Mouse (Mus musculus): ENCODE measurements around the gene Cnnm3. TPM values are rescaled to one million over a fixed set of nuclear protein-coding genes. Genes with fewer than 3 reads are reported as not detected.

Cnnm3 gene
- polyA plus RNA-seq, 1 experiment, result 10.9 TPM

DNA sequence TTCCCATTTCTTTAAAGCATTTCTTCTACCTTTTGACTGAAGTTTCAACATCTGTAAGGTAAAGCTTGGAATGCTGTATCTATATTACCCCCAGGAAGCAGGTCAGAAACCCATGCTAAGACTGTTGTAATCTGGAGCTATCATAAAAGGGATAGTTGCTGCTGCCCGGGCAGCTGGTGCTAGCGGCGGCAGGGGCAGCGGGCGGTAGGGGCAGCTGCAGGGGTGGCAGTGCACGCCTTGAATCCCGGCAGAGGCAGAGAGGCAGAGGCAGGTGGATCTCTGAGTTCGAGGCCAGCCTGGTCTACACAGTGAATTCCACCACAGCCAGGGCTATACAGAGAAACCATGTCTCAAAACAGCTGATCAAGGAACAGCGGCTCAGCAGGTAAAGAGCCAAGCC, 31.3 kb downstream of the Cnnm3 start:
- Histone ChIP-seq H3K4me1 (ENCODE audit: control insufficient read depth, insufficient read depth, low read length) (no peaks in the 10 kb centered on the region; the same call in 1 of the 2 replicates), H3K4me3 (replicated peaks; ENCODE audit: control insufficient read depth, low read depth, low read length) (no peak overlapping the region), H3K27ac (ENCODE audit: control insufficient read depth, insufficient read depth, low read depth, low read length, poor library complexity) (no peak overlapping the region)
- 89% methylated on average over 9 of the region's 9 CpGs for WGBS
- TF ChIP-seq CTCF (IDR thresholded peaks at IDR 0.05; ENCODE audit: control insufficient read depth, insufficient read depth, low read length), result no peak
- TF ChIP-seq POLR2A (IDR thresholded peaks at IDR 0.05; ENCODE audit: borderline replicate concordance, control insufficient read depth, low read depth, low read length), result no peak

GRCm38 (mm10) chr1:36545382-36545781, 33.7 kb downstream of the Cnnm3 start:
- WGBS, result 35% methylated on average over 2 of the region's 2 CpGs

DNA sequence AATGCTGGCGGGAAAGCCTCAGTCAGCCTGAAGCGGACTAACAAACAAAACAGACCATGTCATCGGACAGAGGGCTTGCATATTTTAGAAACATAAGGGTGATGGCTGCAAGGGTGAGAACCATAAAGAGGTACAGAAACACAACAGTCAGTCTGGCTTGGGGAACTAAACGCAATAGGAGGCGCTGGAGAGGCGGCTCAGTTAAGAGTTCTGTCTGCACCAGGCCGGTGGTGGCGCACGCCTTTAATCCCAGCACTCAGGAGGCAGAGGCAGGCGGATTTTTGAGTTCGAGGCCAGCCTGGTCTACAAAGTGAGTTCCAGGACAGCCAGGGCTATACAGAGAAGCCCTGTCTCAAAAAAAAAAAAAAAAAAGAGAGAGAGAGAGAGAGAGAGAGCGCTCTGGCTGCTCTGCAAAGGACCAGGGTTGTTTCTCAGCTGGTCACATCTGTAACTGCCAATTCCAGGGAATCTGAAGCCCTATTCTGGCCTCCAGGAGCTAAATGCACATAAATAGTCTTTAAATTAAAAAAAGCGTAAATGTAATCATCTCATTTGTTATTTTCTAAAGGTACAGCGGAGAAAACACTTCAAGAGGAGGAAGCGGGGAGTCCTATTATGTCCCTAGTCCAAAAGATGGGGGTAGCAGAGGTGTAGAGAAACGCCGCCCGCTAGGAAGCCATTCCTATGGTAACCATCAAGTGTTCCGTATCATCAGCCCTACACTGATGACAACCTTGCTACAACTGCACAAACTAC, 34.4 kb downstream of the Cnnm3 start:
- no peak for TF ChIP-seq CTCF (IDR thresholded peaks at IDR 0.05; ENCODE audit: control insufficient read depth, insufficient read depth, low read length)
- no peak for TF ChIP-seq POLR2A (IDR thresholded peaks at IDR 0.05; ENCODE audit: borderline replicate concordance, control insufficient read depth, low read depth, low read length)
- H3K4me3 ChIP-seq (replicated peaks; ENCODE audit: control insufficient read depth, low read depth, low read length), result peak overlapping the region; percentile 34
- H3K27ac ChIP-seq (ENCODE audit: control insufficient read depth, insufficient read depth, low read depth, low read length, poor library complexity), result no peak overlapping the region
- 54% methylated on average over 19 of the region's 19 CpGs for WGBS
- H3K4me1 ChIP-seq (ENCODE audit: control insufficient read depth, insufficient read depth, low read length), result no peaks in the 10 kb centered on the region; the same call in 1 of the 2 replicates

More at GRCm38 (mm10) chr1:36545382-36545781, 33.7 kb downstream of the Cnnm3 start:
- H3K4me3 ChIP-seq (replicated peaks; ENCODE audit: control insufficient read depth, low read depth, low read length), result no peak overlapping the region
- TF ChIP-seq CTCF (IDR thresholded peaks at IDR 0.05; ENCODE audit: control insufficient read depth, insufficient read depth, low read length) (no peak), POLR2A (IDR thresholded peaks at IDR 0.05; ENCODE audit: borderline replicate concordance, control insufficient read depth, low read depth, low read length) (no peak)
- H3K27ac ChIP-seq (ENCODE audit: control insufficient read depth, insufficient read depth, low read depth, low read length, poor library complexity), result no peak overlapping the region
- no peaks in the 10 kb centered on the region; the same call in 1 of the 2 replicates for H3K4me1 ChIP-seq (ENCODE audit: control insufficient read depth, insufficient read depth, low read length)

DNA sequence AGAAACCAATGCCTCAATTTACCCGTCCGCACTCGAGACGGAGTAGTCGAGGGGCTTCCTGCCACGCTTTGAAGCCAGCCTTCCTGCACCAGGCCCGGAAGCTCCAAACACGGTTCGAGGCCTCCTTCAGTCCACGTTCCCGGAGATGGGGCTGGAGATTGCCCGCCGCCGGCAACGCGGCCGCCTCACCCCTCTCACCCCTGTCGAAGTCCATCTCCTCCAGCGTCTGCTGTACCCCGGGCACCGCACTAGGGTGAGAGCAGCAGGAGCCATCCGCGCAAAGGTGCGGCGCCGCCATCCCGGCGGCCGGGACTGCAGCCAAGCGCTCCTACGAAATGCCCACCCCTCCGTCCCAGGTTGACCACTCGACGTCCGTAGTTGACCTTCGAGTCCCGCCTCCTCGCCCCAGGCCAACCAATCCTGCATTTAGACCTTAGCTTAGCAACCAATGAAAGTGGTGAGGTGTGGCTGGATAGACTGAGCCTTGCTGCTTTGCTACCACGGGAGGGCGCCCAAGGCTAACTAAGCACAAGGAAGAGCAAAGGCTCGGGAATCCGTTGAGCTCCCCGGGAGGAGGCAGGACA, 35.3 kb downstream of the Cnnm3 start, which contains the start of gene Ankrd39:
TSS of gene Ankrd39 (minus strand) at position 558 of the 584 bp plus-strand sequence.
- peak; percentile 77; the same call in 1 of the 2 replicates for TF ChIP-seq POLR2A (IDR thresholded peaks at IDR 0.05; ENCODE audit: borderline replicate concordance, control insufficient read depth, low read depth, low read length)
- TF ChIP-seq CTCF (IDR thresholded peaks at IDR 0.05; ENCODE audit: control insufficient read depth, insufficient read depth, low read length), result peak; percentile 99
- WGBS, result under 1% methylated on average over 43 of the region's 43 CpGs
- H3K4me3 ChIP-seq (replicated peaks; ENCODE audit: control insufficient read depth, low read depth, low read length), result peak within 1 kb of the TSS; percentile 88
- peak within 1 kb of the TSS; percentile 12; the same call in 1 of the 2 replicates for H3K27ac ChIP-seq (ENCODE audit: control insufficient read depth, insufficient read depth, low read depth, low read length, poor library complexity)
- H3K4me1 ChIP-seq (ENCODE audit: control insufficient read depth, insufficient read depth, low read length), result no peaks in the 10 kb centered on the region; the same call in 1 of the 2 replicates

DNA sequence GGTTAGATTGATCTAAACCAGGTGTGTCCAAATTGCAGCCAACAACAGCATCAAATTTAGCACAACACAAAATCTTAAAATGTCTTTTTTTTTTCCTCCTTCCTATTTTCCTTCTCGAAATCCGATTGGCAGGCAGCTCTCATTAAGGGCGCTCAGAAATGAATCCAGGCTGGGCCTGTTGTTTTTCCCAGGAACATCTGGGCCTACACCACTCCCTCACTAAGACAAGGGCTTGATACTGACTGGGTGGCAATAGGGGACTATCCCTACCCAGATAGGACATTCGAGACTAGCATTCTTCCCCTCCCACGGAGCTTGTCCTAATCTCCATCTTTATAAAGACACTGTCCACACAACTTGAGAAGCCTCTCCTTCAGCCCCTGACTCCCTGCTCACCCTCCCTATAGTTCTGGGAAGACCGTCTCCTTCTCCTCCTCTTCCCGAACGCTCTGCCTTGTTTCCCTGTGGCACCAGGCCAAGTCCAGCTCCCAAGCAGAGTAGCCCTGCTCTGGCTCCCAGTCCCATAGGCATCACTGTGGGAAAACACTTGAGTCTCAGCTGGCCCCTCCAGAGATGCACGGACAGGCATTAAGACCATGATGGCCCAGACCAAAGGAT, 36.4 kb downstream of the Cnnm3 start:
- TF ChIP-seq POLR2A (IDR thresholded peaks at IDR 0.05; ENCODE audit: borderline replicate concordance, control insufficient read depth, low read depth, low read length), result no peak
- TF ChIP-seq CTCF (IDR thresholded peaks at IDR 0.05; ENCODE audit: control insufficient read depth, insufficient read depth, low read length), result no peak
- no peak overlapping the region for H3K27ac ChIP-seq (ENCODE audit: control insufficient read depth, insufficient read depth, low read depth, low read length, poor library complexity)
- H3K4me3 ChIP-seq (replicated peaks; ENCODE audit: control insufficient read depth, low read depth, low read length), result no peak overlapping the region
- H3K4me1 ChIP-seq (ENCODE audit: control insufficient read depth, insufficient read depth, low read length), result no peaks in the 10 kb centered on the region; the same call in 1 of the 2 replicates
- 78% methylated on average over 9 of the region's 9 CpGs for WGBS

GRCm38 (mm10) chr1:36548771-36549170, 37.1 kb downstream of the Cnnm3 start:
- 78% methylated on average over 8 of the region's 8 CpGs for WGBS
- Histone ChIP-seq H3K27ac (ENCODE audit: control insufficient read depth, insufficient read depth, low read depth, low read length, poor library complexity) (no peak overlapping the region), H3K4me3 (replicated peaks; ENCODE audit: control insufficient read depth, low read depth, low read length) (no peak overlapping the region), H3K4me1 (ENCODE audit: control insufficient read depth, insufficient read depth, low read length) (no peaks in the 10 kb centered on the region; the same call in 1 of the 2 replicates)
- TF ChIP-seq CTCF (IDR thresholded peaks at IDR 0.05; ENCODE audit: control insufficient read depth, insufficient read depth, low read length) (no peak), POLR2A (IDR thresholded peaks at IDR 0.05; ENCODE audit: borderline replicate concordance, control insufficient read depth, low read depth, low read length) (no peak)

DNA sequence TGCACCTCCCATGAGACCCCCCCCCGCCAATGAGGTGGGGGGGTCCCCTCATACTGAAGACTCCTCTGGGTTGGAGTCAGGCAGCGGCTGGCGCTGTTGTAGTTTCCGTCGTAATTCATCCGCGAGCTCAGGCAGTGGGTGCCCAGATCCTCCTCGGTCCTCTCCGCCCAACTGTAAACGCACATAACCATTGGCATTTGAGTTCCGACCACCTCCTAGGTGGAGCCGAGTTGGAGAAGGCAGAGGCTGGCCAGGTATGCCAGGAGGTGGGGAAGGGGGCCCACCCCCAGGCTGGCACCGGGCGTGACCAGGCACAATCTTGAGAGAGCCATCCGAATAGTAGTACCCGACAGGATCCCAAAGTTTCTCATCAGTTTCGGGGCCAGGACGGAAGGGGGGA, 37.8 kb downstream of the Cnnm3 start:
- TF ChIP-seq POLR2A (IDR thresholded peaks at IDR 0.05; ENCODE audit: borderline replicate concordance, control insufficient read depth, low read depth, low read length) (no peak), CTCF (IDR thresholded peaks at IDR 0.05; ENCODE audit: control insufficient read depth, insufficient read depth, low read length) (no peak)
- Histone ChIP-seq H3K4me3 (replicated peaks; ENCODE audit: control insufficient read depth, low read depth, low read length) (no peak overlapping the region), H3K27ac (ENCODE audit: control insufficient read depth, insufficient read depth, low read depth, low read length, poor library complexity) (no peak overlapping the region), H3K4me1 (ENCODE audit: control insufficient read depth, insufficient read depth, low read length) (no peaks in the 10 kb centered on the region; the same call in 1 of the 2 replicates)
- 91% methylated on average over 18 of the region's 18 CpGs for WGBS
